Comparison of ENCODE assay signal across 10 mouse cellular contexts in genomic region chr14:21962381-21963050, GRCm38 (mm10). TPM values are rescaled to one million over a fixed set of nuclear protein-coding genes. Genes with fewer than 3 reads are reported as not detected.
DNase-seq lines count a peak whose midpoint lies in the region; ATAC-seq and TF ChIP-seq lines count a peak whose summit lies in the region.
"Had no signal": no experiment of that assay in that cellular context is flagged by ENCODE, and none has a peak within 500 bp of the region (broad histone marks: within the 10 kb centered on the region; RNA-seq: fewer than 3 reads in every experiment).

No protein-coding gene starts in this region.

- TF ChIP-seq CTCF in forebrain, postnatal 0 days (IDR thresholded peaks at IDR 0.05; ENCODE audit: low read depth), result no peak

- no peak overlapping the region for H3K4me3 ChIP-seq in forebrain, embryonic 14.5 days (ENCODE audit: low read depth, low read length)
- H3K4me3 ChIP-seq in forebrain, postnatal 0 days (ENCODE audit: low read depth, low read length), result no peak overlapping the region
- H3K4me3 ChIP-seq in kidney, embryonic 16.5 days (ENCODE audit: low read length), result peak overlapping the region; percentile 23
- H3K4me3 ChIP-seq in limb, embryonic 12.5 days (replicated peaks), result no peak overlapping the region
- H3K4me3 ChIP-seq: midbrain, embryonic 13.5 days had no signal

- H3K4me2 ChIP-seq in forebrain, embryonic 14.5 days (ENCODE audit: low read length), result no peak overlapping the region
- no peak overlapping the region for H3K4me2 ChIP-seq in forebrain, postnatal 0 days (ENCODE audit: low read depth)
- peak overlapping the region; percentile 47 for H3K4me2 ChIP-seq in kidney, embryonic 16.5 days (replicated peaks; ENCODE audit: low read depth, low read length)
- peak overlapping the region; percentile 7; the same call in 1 of the 2 replicates for H3K4me2 ChIP-seq in limb, embryonic 12.5 days
- H3K4me2 ChIP-seq: midbrain, embryonic 13.5 days had no signal

- no peaks in the 10 kb centered on the region for H3K9me3 ChIP-seq in forebrain, embryonic 14.5 days (replicated peaks; ENCODE audit: control insufficient read depth, low read length)
- H3K9me3 ChIP-seq in forebrain, postnatal 0 days (ENCODE audit: low read length), result no peaks in the 10 kb centered on the region
- no peaks in the 10 kb centered on the region for H3K9me3 ChIP-seq in kidney, embryonic 16.5 days (ENCODE audit: low read length)
- 0 out of 2 replicates have a peak, but pooled peaks cover 4% of the 10 kb centered on the region for H3K9me3 ChIP-seq in limb, embryonic 12.5 days
- H3K9me3 ChIP-seq: midbrain, embryonic 13.5 days had no signal

- no peaks in the 10 kb centered on the region for H3K27me3 ChIP-seq in forebrain, embryonic 14.5 days (replicated peaks; ENCODE audit: control insufficient read depth, insufficient read depth, low read length)
- no peaks in the 10 kb centered on the region for H3K27me3 ChIP-seq in forebrain, postnatal 0 days (ENCODE audit: insufficient read depth, low read length)
- H3K27me3 ChIP-seq in kidney, embryonic 16.5 days (ENCODE audit: insufficient read depth, low read length), result no peaks in the 10 kb centered on the region
- peaks cover 40% of the 10 kb centered on the region for H3K27me3 ChIP-seq in limb, embryonic 12.5 days
- H3K27me3 ChIP-seq: Patski had no signal

- ATAC-seq in forebrain, embryonic 14.5 days, result no peak
- no peak for ATAC-seq in forebrain, postnatal 0 days
- ATAC-seq in kidney, embryonic 16.5 days (ENCODE audit: low FRiP score, low TSS enrichment), result peak; percentile 80
- ATAC-seq in limb, embryonic 12.5 days (ENCODE audit: insufficient number of reproducible peaks, insufficient read depth, low FRiP score, low TSS enrichment, low read depth), result no peak
- ATAC-seq in erythroblast, adult 5-6 weeks (replicated peaks; ENCODE audit: low FRiP score, poor library complexity, severe bottlenecking), result no peak
- ATAC-seq: midbrain, embryonic 13.5 days; Patski had no signal

- H3K27ac ChIP-seq in forebrain, embryonic 14.5 days (ENCODE audit: low read depth, low read length), result no peak overlapping the region
- H3K27ac ChIP-seq in forebrain, postnatal 0 days (ENCODE audit: low read depth, low read length), result no peak overlapping the region
- H3K27ac ChIP-seq in kidney, embryonic 16.5 days (ENCODE audit: low read length), result peak overlapping the region; percentile 65
- no peak overlapping the region for H3K27ac ChIP-seq in limb, embryonic 12.5 days
- H3K27ac ChIP-seq: midbrain, embryonic 13.5 days had no signal

- peak; percentile 10 for DNase-seq in forebrain, embryonic 14.5 days (ENCODE audit: low spot score)
- no peak for DNase-seq in forebrain, postnatal 0 days
- peak; percentile 61 for DNase-seq in embryo, embryonic 10.5 days (ENCODE audit: low spot score)
- no peak for DNase-seq in urinary bladder, postnatal 14 days (ENCODE audit: low spot score)
- DNase-seq in cerebellum, adult 9-10 months, result no peak

- H3K4me1 ChIP-seq in forebrain, embryonic 14.5 days (ENCODE audit: control insufficient read depth, insufficient read depth, low read length), result 0 out of 2 replicates have a peak, but pooled peaks cover 2% of the 10 kb centered on the region
- H3K4me1 ChIP-seq in forebrain, postnatal 0 days (ENCODE audit: insufficient read depth), result no peaks in the 10 kb centered on the region
- peaks cover 19% of the 10 kb centered on the region for H3K4me1 ChIP-seq in kidney, embryonic 16.5 days (ENCODE audit: insufficient read depth, low read length)
- peaks cover 28% of the 10 kb centered on the region for H3K4me1 ChIP-seq in limb, embryonic 12.5 days (replicated peaks)

- no peak overlapping the region for H3K9ac ChIP-seq in forebrain, embryonic 14.5 days (ENCODE audit: low read length)
- no peak overlapping the region for H3K9ac ChIP-seq in forebrain, postnatal 0 days
- H3K9ac ChIP-seq in kidney, embryonic 16.5 days (replicated peaks; ENCODE audit: low read length), result 0 out of 2 replicates have a peak overlapping the region, but pooled peaks have one; percentile 7
- H3K9ac ChIP-seq in limb, embryonic 12.5 days (replicated peaks), result no peak overlapping the region
- H3K9ac ChIP-seq: midbrain, embryonic 13.5 days had no signal

- WGBS in forebrain, embryonic 14.5 days, result 65% methylated on average over 22 of the region's 22 CpGs
- 60% methylated on average over 22 of the region's 22 CpGs for WGBS in forebrain, postnatal 0 days
- 13% methylated on average over 22 of the region's 22 CpGs for WGBS in kidney, embryonic 16.5 days
- WGBS in limb, embryonic 12.5 days, result 42% methylated on average over 22 of the region's 22 CpGs

- H3K36me3 ChIP-seq in forebrain, embryonic 14.5 days (ENCODE audit: control insufficient read depth, insufficient read depth, low read length), result no peaks in the 10 kb centered on the region
- H3K36me3 ChIP-seq in forebrain, postnatal 0 days (ENCODE audit: insufficient read depth), result no peaks in the 10 kb centered on the region
- H3K36me3 ChIP-seq in kidney, embryonic 16.5 days (ENCODE audit: insufficient read depth, low read length), result no peaks in the 10 kb centered on the region
- no peaks in the 10 kb centered on the region for H3K36me3 ChIP-seq in limb, embryonic 12.5 days
- H3K36me3 ChIP-seq: midbrain, embryonic 13.5 days had no signal

RNA-seq across cellular contexts. Expression of gene Zfp503, which starts 26.9 kb away (rescaled TPM):
- polyA plus RNA-seq in forebrain, embryonic 14.5 days (2014; fragmentation: Nextera tagmentation; extraction: Ambion mirVana), result 4.4 and 4.6 TPM in 2 replicates
- total RNA-seq in forebrain, postnatal 0 days (2014; rRNA removed), result 7.7 and 8.7 TPM in 2 replicates
- polyA plus RNA-seq in forebrain, postnatal 0 days (2015; fragmentation: Nextera tagmentation; extraction: Ambion mirVana), result 3.9 and 5.0 TPM in 2 replicates
- 24.6 and 27.5 TPM in 2 replicates for polyA plus RNA-seq in kidney, embryonic 16.5 days (2015; fragmentation: Nextera tagmentation; extraction: Ambion mirVana)
- polyA plus RNA-seq in limb, embryonic 12.5 days (2016; fragmentation: Nextera tagmentation; extraction: Ambion mirVana), result 46.0 and 47.1 TPM in 2 replicates
- 0.38 TPM in 1 of 2 replicates, not detected in the other for total RNA-seq in erythroblast, adult 5-6 weeks (2015; ENCODE audit: low replicate concordance)
- total RNA-seq in erythroblast, adult 5-6 weeks (2017; ENCODE audit: low replicate concordance), result 0.60 TPM in 1 of 2 replicates, not detected in the other

RNA-seq across cellular contexts. Expression of gene Lrmda, which starts 57.0 kb away (rescaled TPM):
- 0.31 TPM in 1 of 2 replicates, not detected in the other for polyA plus RNA-seq in forebrain, embryonic 14.5 days (2014; fragmentation: Nextera tagmentation; extraction: Ambion mirVana)
- total RNA-seq in forebrain, postnatal 0 days (2014; rRNA removed), result 0.15 TPM in 1 of 2 replicates, not detected in the other
- polyA plus RNA-seq in forebrain, postnatal 0 days (2015; fragmentation: Nextera tagmentation; extraction: Ambion mirVana), result 0.18 and 0.28 TPM in 2 replicates
- polyA plus RNA-seq in kidney, embryonic 16.5 days (2015; fragmentation: Nextera tagmentation; extraction: Ambion mirVana), result 0.45 and 0.76 TPM in 2 replicates
- polyA plus RNA-seq in limb, embryonic 12.5 days (2016; fragmentation: Nextera tagmentation; extraction: Ambion mirVana), result 0.41 TPM in 1 of 2 replicates, not detected in the other
- 2.1 TPM in 1 of 2 replicates, not detected in the other for total RNA-seq in erythroblast, adult 5-6 weeks (2015; ENCODE audit: low replicate concordance)
- 1.5 and 16.0 TPM in 2 replicates for total RNA-seq in erythroblast, adult 5-6 weeks (2017; ENCODE audit: low replicate concordance)

Comparison
In these comparisons a context has a peak if more than half of its experiments do, and no peak if none do; other contexts are left out.
1. DNase-seq: peak in forebrain, embryonic 14.5 days (single experiment) and embryo, embryonic 10.5 days (single experiment); none in forebrain, postnatal 0 days (single experiment), urinary bladder, postnatal 14 days (single experiment) and cerebellum, adult 9-10 months (single experiment).
2. H3K4me2 ChIP-seq: peak in kidney, embryonic 16.5 days (single experiment) and limb, embryonic 12.5 days (single experiment); none in forebrain, embryonic 14.5 days (single experiment) and forebrain, postnatal 0 days (single experiment).